Mouse (Mus musculus) right cerebral cortex, adult 2 months (tissue): ENCODE measurements around the gene Slc35f4.
"Not testable (repeated sequence)": the region's sequence is repeated elsewhere in the genome, so short reads cannot be mapped to it uniquely, and the experiment has no call there.

ENCODE experiments used
- DNase-seq, 2 experiments: peaks; one replicate each; pipeline ENCODE4 v3.0.0; 2021 to 2022; ENCODE audit warnings: low spot score in 2 of 2

The Slc35f4 gene

DNA sequence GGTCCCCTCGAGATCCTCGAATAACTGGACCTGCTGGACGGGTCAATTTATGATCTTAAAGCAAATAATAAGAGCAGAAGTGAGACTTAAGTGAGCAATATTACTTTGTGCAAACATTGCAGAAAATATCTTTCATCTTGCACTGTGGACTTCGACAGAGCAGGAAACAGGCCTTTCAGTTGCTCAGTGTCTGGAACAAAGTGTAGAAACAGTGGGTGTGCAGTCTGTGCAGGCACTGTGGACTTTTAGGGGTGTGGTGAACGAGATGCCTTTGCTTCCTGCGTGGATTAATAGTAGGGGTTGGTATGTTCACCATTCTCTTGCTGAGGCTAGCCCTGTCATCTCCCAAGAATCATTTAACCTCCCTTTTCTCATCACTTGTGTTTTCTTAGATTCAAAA lies 247.0 kb downstream of the Slc35f4 start:
- no peak for DNase-seq

DNA sequence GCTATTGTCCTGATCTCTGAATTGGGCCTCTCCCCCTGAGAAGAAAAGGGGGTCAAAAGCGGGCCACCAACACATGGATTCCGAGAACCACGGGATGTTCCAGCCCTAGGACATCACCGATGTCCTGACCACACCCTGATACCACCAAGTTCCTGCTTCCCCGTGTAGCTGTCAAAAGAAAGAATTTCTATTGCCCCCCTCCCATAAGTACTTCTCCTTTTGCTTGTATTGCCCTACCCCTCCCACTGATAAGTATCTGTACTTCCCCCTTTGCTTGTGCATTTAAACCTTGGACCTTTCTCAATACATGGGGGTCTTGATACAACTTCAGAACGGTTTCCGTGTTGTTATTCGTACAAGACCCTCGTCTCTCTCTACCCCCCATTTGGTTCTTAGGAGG lies 247.4 kb downstream of the Slc35f4 start:
- DNase-seq = not testable (repeated sequence)

DNA sequence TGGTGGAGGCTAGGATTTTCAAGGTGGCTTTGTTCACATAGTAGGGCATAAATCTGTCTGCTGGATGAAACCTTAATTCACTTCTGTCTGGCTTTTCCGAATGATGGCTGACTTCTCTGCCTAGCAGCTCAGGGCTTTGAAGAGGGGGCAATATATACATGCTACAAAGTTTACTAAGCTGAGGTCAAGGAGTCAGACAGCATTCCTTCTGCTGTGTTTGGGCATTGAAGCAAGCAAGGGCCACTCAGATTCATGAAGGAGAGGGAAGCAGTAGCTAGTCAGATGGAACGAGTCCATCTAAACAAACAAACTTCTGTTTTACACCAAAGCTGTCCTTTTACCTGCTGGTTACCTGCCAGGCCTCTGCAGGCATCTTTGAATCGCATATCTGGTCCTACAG lies 248.2 kb downstream of the Slc35f4 start:
- DNase-seq = no peak

DNA sequence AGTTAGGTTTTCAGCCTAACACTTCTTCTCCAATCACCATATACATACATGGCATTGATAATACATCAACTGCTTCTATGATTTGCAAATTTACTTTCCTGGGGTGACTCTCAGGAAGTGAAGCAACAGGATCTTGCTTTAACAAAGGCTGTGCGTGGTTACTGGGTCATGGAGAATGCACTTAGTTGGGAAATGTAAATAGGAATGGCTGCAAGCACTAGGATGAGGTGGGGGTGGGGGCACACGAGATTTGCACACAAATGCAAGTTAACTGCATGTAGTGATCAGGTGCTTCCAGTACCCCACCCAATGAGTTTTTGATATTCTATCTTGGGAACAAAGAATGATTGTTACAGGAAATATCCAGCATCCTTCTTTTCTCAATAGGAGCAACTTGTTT lies 250.5 kb downstream of the Slc35f4 start:
- DNase-seq = no peak

DNA sequence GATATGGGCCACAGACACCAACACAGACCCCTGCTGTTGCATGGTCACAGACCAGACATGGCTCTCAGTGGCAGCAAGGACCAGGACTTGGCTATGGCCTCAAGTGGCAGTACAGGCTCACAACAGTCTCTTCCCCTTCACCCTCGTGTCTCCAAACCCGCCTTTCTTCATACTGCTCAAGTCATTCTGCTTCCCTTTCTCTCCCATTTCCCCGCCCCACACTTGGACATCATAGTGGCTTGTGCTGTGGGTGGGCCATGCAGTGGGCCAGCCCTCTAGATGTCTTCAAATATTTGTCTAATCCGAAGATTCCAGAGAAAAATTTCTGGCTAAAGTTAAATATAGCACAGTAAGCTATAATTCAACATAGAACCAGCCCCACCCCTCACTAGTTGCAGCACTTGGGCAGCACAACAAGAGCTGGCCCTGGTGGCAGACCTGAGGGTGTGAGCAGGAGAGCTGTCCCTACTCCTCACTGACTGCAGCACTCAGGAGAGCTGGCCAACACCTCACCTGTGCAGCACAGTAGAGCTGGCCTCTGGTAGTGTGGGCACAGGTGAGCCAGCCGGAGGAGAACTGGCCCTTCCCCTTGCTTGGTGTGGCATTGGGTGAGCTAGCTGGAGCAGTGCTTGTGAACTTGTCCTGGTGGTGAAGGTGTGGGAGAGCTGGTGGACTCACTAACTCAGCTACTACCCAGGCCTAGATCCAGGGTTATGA lies 260.4 kb downstream of the Slc35f4 start:
- no peak for DNase-seq
